ENCODE assay signal across 11 mouse cellular contexts in the genomic region with DNA sequence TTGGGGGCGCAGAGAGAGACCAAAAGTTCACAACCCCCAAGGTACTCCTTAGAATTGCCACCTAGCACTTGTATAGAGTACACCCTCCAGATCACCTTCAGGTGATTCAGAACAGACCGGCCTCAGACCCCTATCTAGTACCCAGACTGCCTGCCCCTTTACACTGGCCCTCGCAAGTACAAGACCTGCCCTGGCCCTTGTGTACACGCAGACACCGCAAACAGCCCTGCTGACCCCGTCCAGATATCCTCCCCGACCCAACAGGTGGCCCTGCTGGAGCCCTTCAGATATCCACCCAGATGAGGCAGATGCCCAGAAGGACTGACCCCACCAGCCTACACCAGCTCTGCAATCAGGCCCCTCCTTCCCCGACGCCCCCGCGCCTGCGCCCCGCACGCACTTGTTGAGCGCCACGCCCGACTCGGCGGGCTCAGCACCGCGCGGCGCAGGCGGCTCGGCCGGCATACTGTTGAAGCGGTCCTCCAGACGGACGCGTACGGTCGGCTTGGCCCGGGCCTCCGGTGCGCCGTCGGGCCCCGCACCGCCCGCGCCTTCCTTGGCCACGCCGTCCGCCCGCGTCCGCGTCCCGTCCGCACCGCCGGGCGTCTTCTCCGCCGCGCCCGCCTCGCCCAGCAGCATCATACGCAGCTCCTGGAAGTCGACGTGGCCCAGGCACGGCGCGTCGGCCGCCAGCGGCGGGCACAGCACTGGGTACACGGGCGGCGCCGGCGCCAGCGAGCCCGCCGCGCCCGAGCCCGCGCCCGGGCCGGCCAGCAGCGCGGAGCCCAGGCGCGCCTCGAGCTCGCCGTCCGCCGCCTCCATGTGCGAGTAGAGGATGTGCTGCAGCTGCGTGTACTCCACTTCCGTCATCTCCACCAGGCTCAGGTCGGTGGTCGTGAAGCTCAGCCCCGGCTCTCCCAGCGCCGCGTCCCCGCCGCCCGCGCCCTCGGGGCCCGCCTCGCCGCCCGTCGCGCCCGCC. TPM values are rescaled to one million over a fixed set of nuclear protein-coding genes. Genes with fewer than 3 reads are reported as not detected.
A peak's percentile ranks its signal among the peaks of the same experiment; 100 is the strongest.
DNase-seq lines count a peak whose midpoint lies in the region; ATAC-seq and TF ChIP-seq lines count a peak whose summit lies in the region.
"Had no signal": no experiment of that assay in that cellular context is flagged by ENCODE, and none has a peak within 500 bp of the region (broad histone marks: within the 10 kb centered on the region; RNA-seq: fewer than 3 reads in every experiment).

No protein-coding gene starts in this region.

- H3K4me3 ChIP-seq in E14TG2a.4 (replicated peaks; ENCODE audit: low read length), result peak overlapping the region; percentile 83
- H3K4me3 ChIP-seq in ES-Bruce4 (ENCODE audit: low read depth, low read length), result peak overlapping the region; percentile 75
- peak overlapping the region; percentile 15; the same call in 1 of the 2 replicates for H3K4me3 ChIP-seq in liver, embryonic 16.5 days (ENCODE audit: low read depth, low read length)
- H3K4me3 ChIP-seq: gastrocnemius, adult 2 months had no signal

- TF ChIP-seq EP300 in ES-Bruce4 (IDR thresholded peaks at IDR 0.05; ENCODE audit: insufficient read depth, low read depth, low read length), result no peak

- 4% methylated on average over 85 of the region's 112 CpGs for WGBS in liver, embryonic 16.5 days (ENCODE audit: insufficient replicate concordance)

- peak; percentile 42; the same call in 1 of the 2 replicates for ATAC-seq in granulocyte monocyte progenitor cell, adult 5-6 weeks (replicated peaks; ENCODE audit: poor library complexity, severe bottlenecking)
- ATAC-seq in liver, embryonic 16.5 days (ENCODE audit: low read depth), result peak; percentile 27; the same call in 1 of the 2 replicates

- H3K4me1 ChIP-seq in E14TG2a.4 (replicated peaks; ENCODE audit: low read depth, low read length) (peaks cover 27% of the 10 kb centered on the region), ES-Bruce4 (ENCODE audit: control insufficient read depth, insufficient read depth, low read length) (peaks cover 3% of the 10 kb centered on the region)
- no peaks in the 10 kb centered on the region; the same call in 1 of the 2 replicates for H3K4me1 ChIP-seq in liver, embryonic 16.5 days (ENCODE audit: control insufficient read depth, low read depth, low read length)

- H3K36me3 ChIP-seq in E14TG2a.4 (ENCODE audit: insufficient read depth, low read length) (peaks cover 41% of the 10 kb centered on the region), ES-Bruce4 (ENCODE audit: control insufficient read depth, insufficient read depth, low read length, poor library complexity, severe bottlenecking) (peaks cover 17% of the 10 kb centered on the region)
- H3K36me3 ChIP-seq in liver, embryonic 16.5 days (ENCODE audit: control insufficient read depth, insufficient read depth), result no peaks in the 10 kb centered on the region

- intact Hi-C loops in left cerebral cortex, postnatal 25 days (cut with DNase I), result no loop called here
- intact Hi-C loops in left cerebral cortex, postnatal 4 days (cut with DNase I), result no loop called here

- DNase-seq in left cerebral cortex, postnatal 25 days (ENCODE audit: low spot score in 2 of 2), result no peak
- no peak for DNase-seq in left cerebral cortex, postnatal 4 days
- DNase-seq in urinary bladder, postnatal 10 days (ENCODE audit: low spot score), result no peak
- DNase-seq: adrenal gland, postnatal 25 days; gastrocnemius, adult 2 months; lung, postnatal 14 days had no signal

- H3K27me3 ChIP-seq in E14TG2a.4 (ENCODE audit: insufficient read depth, low read length), result peaks cover 14% of the 10 kb centered on the region
- no peaks in the 10 kb centered on the region for H3K27me3 ChIP-seq in ES-Bruce4 (ENCODE audit: control insufficient read depth, insufficient read depth, low read length, poor library complexity, severe bottlenecking)
- peaks cover 32% of the 10 kb centered on the region for H3K27me3 ChIP-seq in liver, embryonic 16.5 days (ENCODE audit: control insufficient read depth, insufficient read depth, low read depth, low read length)

- H3K27ac ChIP-seq in ES-Bruce4 (ENCODE audit: insufficient read depth, low read length), result no peak overlapping the region
- no peak overlapping the region for H3K27ac ChIP-seq in liver, embryonic 16.5 days (ENCODE audit: low read length)
- H3K27ac ChIP-seq: gastrocnemius, adult 2 months had no signal

- peak overlapping the region; percentile 39 for H3K4me2 ChIP-seq in liver, embryonic 16.5 days (ENCODE audit: low read depth, low read length)

- H3K9me3 ChIP-seq in E14TG2a.4 (ENCODE audit: low read length) (peaks cover 6% of the 10 kb centered on the region), ES-Bruce4 (replicated peaks; ENCODE audit: control insufficient read depth, insufficient read depth, low read length, poor library complexity, severe bottlenecking) (no peaks in the 10 kb centered on the region)
- peaks cover 8% of the 10 kb centered on the region for H3K9me3 ChIP-seq in liver, embryonic 16.5 days (replicated peaks; ENCODE audit: control insufficient read depth, low read length)

- TF ChIP-seq CTCF in E14TG2a.4 (conservative IDR thresholded peaks at IDR 0.05; ENCODE audit: low read length) (no peak), ES-Bruce4 (IDR thresholded peaks at IDR 0.05; ENCODE audit: low read depth, low read length) (no peak)

- TF ChIP-seq POLR2A in ES-Bruce4 (IDR thresholded peaks at IDR 0.05; ENCODE audit: insufficient read depth, low read length), result peak; percentile 23

- H3K9ac ChIP-seq in ES-Bruce4 (ENCODE audit: low read depth, poor library complexity, severe bottlenecking), result peak overlapping the region; percentile 91
- no peak overlapping the region for H3K9ac ChIP-seq in liver, embryonic 16.5 days (ENCODE audit: low read depth, low read length)

RNA-seq across cellular contexts. Expression of a gene that starts 0.6 kb away (rescaled TPM):
- polyA plus RNA-seq in ES-Bruce4 (2011; ENCODE audit: insufficient read depth, insufficient read length, low read depth, missing spikeins), result 34.4 and 37.5 TPM in 2 replicates
- not detected in 2 replicates for total RNA-seq in granulocyte monocyte progenitor cell, adult 5-6 weeks (2014; fragmentation: Nextera tagmentation)
- total RNA-seq in granulocyte monocyte progenitor cell, adult 5-6 weeks (2017), result not detected in 2 replicates
- polyA plus RNA-seq in liver, embryonic 16.5 days (2015; fragmentation: Nextera tagmentation; extraction: Ambion mirVana), result 0.07 TPM in 1 of 2 replicates, not detected in the other
- 1 to 10 TPM; 1.5 to 1.7 TPM for total RNA-seq in left cerebral cortex, postnatal 25 days (2021)
- total RNA-seq in left cerebral cortex, postnatal 4 days (2021), result 1 to 10 TPM; 2.7 to 3.7 TPM
- total RNA-seq: adrenal gland, postnatal 25 days; gastrocnemius, adult 2 months had no signal
- polyA plus RNA-seq: spleen, adult 2 months had no signal

RNA-seq across cellular contexts. Expression of a gene that starts 44.3 kb away (rescaled TPM):
- 1.9 and 3.7 TPM in 2 replicates for polyA plus RNA-seq in ES-Bruce4 (2011; ENCODE audit: insufficient read depth, insufficient read length, low read depth, missing spikeins)
- total RNA-seq in granulocyte monocyte progenitor cell, adult 5-6 weeks (2014; fragmentation: Nextera tagmentation), result 0.41 TPM in 1 of 2 replicates, not detected in the other
- total RNA-seq in granulocyte monocyte progenitor cell, adult 5-6 weeks (2017), result 0.26 and 0.57 TPM in 2 replicates
- polyA plus RNA-seq in liver, embryonic 16.5 days (2015; fragmentation: Nextera tagmentation; extraction: Ambion mirVana), result 0.78 and 1.3 TPM in 2 replicates
- total RNA-seq in left cerebral cortex, postnatal 25 days (2021), result 10 to 100 TPM; 11.0 to 12.7 TPM
- 10 to 100 TPM; 22.5 to 22.6 TPM for total RNA-seq in left cerebral cortex, postnatal 4 days (2021)
- total RNA-seq: gastrocnemius, adult 2 months had no signal

RNA-seq across cellular contexts. Expression of a gene that starts 52.8 kb away (rescaled TPM):
- 47.3 and 56.6 TPM in 2 replicates for polyA plus RNA-seq in ES-Bruce4 (2011; ENCODE audit: insufficient read depth, insufficient read length, low read depth, missing spikeins)
- total RNA-seq in granulocyte monocyte progenitor cell, adult 5-6 weeks (2014; fragmentation: Nextera tagmentation), result 32.5 and 34.2 TPM in 2 replicates
- total RNA-seq in granulocyte monocyte progenitor cell, adult 5-6 weeks (2017), result 40.3 and 42.0 TPM in 2 replicates
- 21.1 and 22.5 TPM in 2 replicates for polyA plus RNA-seq in liver, embryonic 16.5 days (2015; fragmentation: Nextera tagmentation; extraction: Ambion mirVana)
- 10 to 100 TPM; 41.6 to 41.8 TPM for total RNA-seq in left cerebral cortex, postnatal 25 days (2021)
- 10 to 100 TPM; 76.3 to 79.2 TPM for total RNA-seq in left cerebral cortex, postnatal 4 days (2021)

Comparison
In these comparisons a context has a peak if more than half of its experiments do, and no peak if none do; other contexts are left out.
1. H3K4me3 ChIP-seq: peak in every context shown above with its lines; median percentile 83 in E14TG2a.4; 75 in ES-Bruce4; 15 in liver, embryonic 16.5 days.
2. RNA of a gene that starts 44.3 kb away (total RNA-seq): 22.5 to 22.6 TPM in left cerebral cortex, postnatal 4 days and 11.0 to 12.7 TPM in left cerebral cortex, postnatal 25 days; 0.26 to 0.57 TPM in granulocyte monocyte progenitor cell, adult 5-6 weeks; every median in the first group is over 4 times any median in the second.